ENCODE assay signal across 10 mouse cellular contexts in genomic region chr6:32585211-32585610, GRCm38 (mm10). TPM values are rescaled to one million over a fixed set of nuclear protein-coding genes. Genes with fewer than 3 reads are reported as not detected.
DNase-seq lines count a peak whose midpoint lies in the region; ATAC-seq and TF ChIP-seq lines count a peak whose summit lies in the region.
"Had no signal": no experiment of that assay in that cellular context is flagged by ENCODE, and none has a peak within 500 bp of the region (broad histone marks: within the 10 kb centered on the region; RNA-seq: fewer than 3 reads in every experiment).

No protein-coding gene starts in this region.

- ATAC-seq in hindbrain, postnatal 0 days = no peak
- no peak for ATAC-seq in neural tube, embryonic 14.5 days (ENCODE audit: low read depth)
- ATAC-seq in liver, embryonic 11.5 days (replicated peaks; ENCODE audit: low FRiP score) = no peak

- H3K4me2 ChIP-seq in hindbrain, postnatal 0 days (ENCODE audit: low read depth, low read length) = peak overlapping the region; percentile 92
- peak overlapping the region; percentile 70 for H3K4me2 ChIP-seq in neural tube, embryonic 14.5 days (ENCODE audit: low read depth, low read length)
- no peak overlapping the region for H3K4me2 ChIP-seq in liver, embryonic 11.5 days

- H3K4me3 ChIP-seq in cerebellum, adult 2 months (replicated peaks; ENCODE audit: insufficient read depth, low read depth, low read length) = peak overlapping the region; percentile 36
- H3K4me3 ChIP-seq in layer of hippocampus, adult 2 months = peak overlapping the region; percentile 89
- peak overlapping the region; percentile 76 for H3K4me3 ChIP-seq in hindbrain, postnatal 0 days (ENCODE audit: low read length)
- H3K4me3 ChIP-seq in neural tube, embryonic 14.5 days (ENCODE audit: low read depth, low read length) = peak overlapping the region; percentile 86
- H3K4me3 ChIP-seq in liver, embryonic 11.5 days (ENCODE audit: low read depth, low read length) = no peak overlapping the region

- no peak for DNase-seq in cerebellum, adult 2 months
- DNase-seq in cerebellum, adult 11 months = no peak
- DNase-seq in layer of hippocampus, adult 2 months (ENCODE audit: low spot score in 2 of 2) = peak; percentile 23 to 37
- no peak for DNase-seq in layer of hippocampus, adult 9-10 months (ENCODE audit: low spot score)
- DNase-seq in hindbrain, postnatal 0 days (ENCODE audit: low spot score) = no peak
- DNase-seq in lung, postnatal 36 days = no peak
- DNase-seq in liver, embryonic 11.5 days (ENCODE audit: low spot score) = no peak
- DNase-seq: adrenal gland, postnatal 14 days had no signal

- no peaks in the 10 kb centered on the region for H3K27me3 ChIP-seq in cerebellum, adult 2 months (ENCODE audit: control insufficient read depth, insufficient read depth, low read length)
- H3K27me3 ChIP-seq in hindbrain, postnatal 0 days (ENCODE audit: insufficient read depth, low read length) = no peaks in the 10 kb centered on the region
- no peaks in the 10 kb centered on the region for H3K27me3 ChIP-seq in neural tube, embryonic 14.5 days (ENCODE audit: control insufficient read depth, insufficient read depth, low read length)
- H3K27me3 ChIP-seq in liver, embryonic 11.5 days (replicated peaks; ENCODE audit: control insufficient read depth, insufficient read depth, low read length) = peaks cover 72% of the 10 kb centered on the region

- no peaks in the 10 kb centered on the region for H3K9me3 ChIP-seq in hindbrain, postnatal 0 days (ENCODE audit: low read length)
- no peaks in the 10 kb centered on the region for H3K9me3 ChIP-seq in neural tube, embryonic 14.5 days (ENCODE audit: control insufficient read depth, low read length)
- H3K9me3 ChIP-seq in liver, embryonic 11.5 days (ENCODE audit: control insufficient read depth, low read length) = no peaks in the 10 kb centered on the region

- peaks cover 8% of the 10 kb centered on the region for H3K4me1 ChIP-seq in cerebellum, adult 2 months (ENCODE audit: control insufficient read depth, insufficient read depth, low read length)
- H3K4me1 ChIP-seq in hindbrain, postnatal 0 days (ENCODE audit: insufficient read depth, low read length) = 0 out of 2 replicates have a peak, but pooled peaks cover 4% of the 10 kb centered on the region
- H3K4me1 ChIP-seq in neural tube, embryonic 14.5 days (ENCODE audit: control insufficient read depth, insufficient read depth, low read length) = peaks cover 22% of the 10 kb centered on the region
- H3K4me1 ChIP-seq in liver, embryonic 11.5 days (replicated peaks; ENCODE audit: control insufficient read depth, insufficient read depth, low read length) = peaks cover 4% of the 10 kb centered on the region; the same call in 1 of the 2 replicates

- TF ChIP-seq POLR2A in cerebellum, adult 2 months (IDR thresholded peaks at IDR 0.05; ENCODE audit: borderline replicate concordance, insufficient read depth, low read length) = no peak

- peak overlapping the region; percentile 37; the same call in 1 of the 2 replicates for H3K9ac ChIP-seq in hindbrain, postnatal 0 days (replicated peaks; ENCODE audit: low read length)
- H3K9ac ChIP-seq in neural tube, embryonic 14.5 days (replicated peaks; ENCODE audit: low read depth, low read length) = peak overlapping the region; percentile 18; the same call in 1 of the 2 replicates
- H3K9ac ChIP-seq in liver, embryonic 11.5 days (ENCODE audit: low read depth, low read length) = no peak overlapping the region

- WGBS in cerebellum, adult 2 months = 70% methylated on average over 3 of the region's 3 CpGs
- 36% methylated on average over 3 of the region's 3 CpGs for WGBS in hindbrain, postnatal 0 days
- WGBS in neural tube, embryonic 14.5 days = 27% methylated on average over 3 of the region's 3 CpGs
- 49% methylated on average over 3 of the region's 3 CpGs for WGBS in liver, embryonic 11.5 days

- no peak overlapping the region for H3K27ac ChIP-seq in cerebellum, adult 2 months (ENCODE audit: insufficient read depth, low read length)
- peak overlapping the region; percentile 59 for H3K27ac ChIP-seq in layer of hippocampus, adult 2 months
- H3K27ac ChIP-seq in hindbrain, postnatal 0 days = no peak overlapping the region
- H3K27ac ChIP-seq in neural tube, embryonic 14.5 days (ENCODE audit: low read depth, low read length) = no peak overlapping the region
- H3K27ac ChIP-seq in liver, embryonic 11.5 days (ENCODE audit: low read depth, low read length) = no peak overlapping the region

- TF ChIP-seq CTCF in cerebellum, adult 2 months (IDR thresholded peaks at IDR 0.05; ENCODE audit: borderline replicate concordance, insufficient read depth, low read depth, low read length) = no peak
- TF ChIP-seq CTCF in layer of hippocampus, adult 2 months (conservative IDR thresholded peaks at IDR 0.05) = no peak
- TF ChIP-seq CTCF in hindbrain, postnatal 0 days (IDR thresholded peaks at IDR 0.05; ENCODE audit: low read depth) = no peak

- H3K36me3 ChIP-seq in hindbrain, postnatal 0 days (ENCODE audit: insufficient read depth, low read length) = no peaks in the 10 kb centered on the region
- no peaks in the 10 kb centered on the region for H3K36me3 ChIP-seq in neural tube, embryonic 14.5 days (ENCODE audit: control insufficient read depth, insufficient read depth, low read length)
- H3K36me3 ChIP-seq in liver, embryonic 11.5 days (ENCODE audit: control insufficient read depth, insufficient read depth, low read length) = no peaks in the 10 kb centered on the region

RNA-seq across cellular contexts. Expression of gene Plxna4, which starts 2.8 kb away (rescaled TPM):
- 15.1 and 15.6 TPM in 2 replicates for polyA plus RNA-seq in cerebellum, adult 2 months (2012; rRNA removed)
- total RNA-seq in layer of hippocampus, adult 2 months (2021) = 100 to 1,000 TPM; 126 to 131 TPM
- total RNA-seq in hindbrain, postnatal 0 days (2014; rRNA removed) = 43.4 and 44.2 TPM in 2 replicates
- polyA plus RNA-seq in hindbrain, postnatal 0 days (2015; fragmentation: Nextera tagmentation; extraction: Ambion mirVana) = 9.9 and 10.1 TPM in 2 replicates
- polyA plus RNA-seq in neural tube, embryonic 14.5 days (2014; fragmentation: Nextera tagmentation; extraction: Ambion mirVana) = 25.1 and 26.9 TPM in 2 replicates
- 1.4 and 1.8 TPM in 2 replicates for polyA plus RNA-seq in liver, embryonic 11.5 days (2014; fragmentation: Nextera tagmentation; extraction: Ambion mirVana)
- total RNA-seq: MEL had no signal

Comparison
In these comparisons a context has a peak if more than half of its experiments do, and no peak if none do; other contexts are left out.
1. DNase-seq: peak in layer of hippocampus, adult 2 months (2 of 2); none in cerebellum, adult 2 months (0 of 2), cerebellum, adult 11 months (single experiment), layer of hippocampus, adult 9-10 months (single experiment), hindbrain, postnatal 0 days (single experiment), lung, postnatal 36 days (single experiment) and liver, embryonic 11.5 days (single experiment).